Mouse (Mus musculus) liver, postnatal 0 days (tissue): ENCODE measurements around the gene Rpl36a.
A peak's percentile ranks its signal among the peaks of the same experiment; 100 is the strongest.

Experiments used
- CTCF ChIP-seq: sonication (generic); IDR thresholded peaks from 2 replicates; pipeline ENCODE4 v1.5.1; 2016; ENCODE audit warnings: antibody characterized with exemption, low read depth
- EP300 ChIP-seq: IDR thresholded peaks from 2 replicates; pipeline ENCODE4 v1.6.1; 2016; ENCODE audit warnings: antibody characterized with exemption, low read depth, mild to moderate bottlenecking

GRCm38 (mm10) chrX:134635860-134636259 lies 50.4 kb downstream of the Rpl36a start:
- TF ChIP-seq CTCF (no peak), EP300 (peak; percentile 59)
